Mouse (Mus musculus) bone marrow, adult 2 months (tissue): Measurements from ENCODE around the gene Sipa1l2. TPM values are rescaled to one million over a fixed set of nuclear protein-coding genes. Genes with fewer than 3 reads are reported as not detected.
"Not testable (repeated sequence)": the region's sequence is repeated elsewhere in the genome, so short reads cannot be mapped to it uniquely, and the experiment has no call there.

Experiments used
- H3K27ac ChIP-seq: fragments of 200-500 bp; 2 replicates; pipeline ENCODE4 v1.5.1; 2012; ENCODE audit warnings: low read depth, mild to moderate bottlenecking, control low read depth, inconsistent platforms, low read length; ENCODE audit not compliant: control insufficient read depth, poor library complexity, insufficient read depth
- H3K4me1 ChIP-seq: fragments of 200-500 bp; 2 replicates; pipeline ENCODE4 v1.6.1; 2011; ENCODE audit warnings: low read length; ENCODE audit not compliant: control insufficient read depth, insufficient read depth
- H3K4me3 ChIP-seq: fragments of 200-500 bp; replicated peaks from 2 replicates; pipeline ENCODE3; 2011; ENCODE audit warnings: mild to moderate bottlenecking, low read depth, low read length, control low read depth; ENCODE audit not compliant: control insufficient read depth
- CTCF ChIP-seq: fragments of 200-500 bp; IDR thresholded peaks from 2 replicates; pipeline ENCODE4 v1.5.1; 2011; ENCODE audit warnings: low read length, control low read depth; ENCODE audit not compliant: control insufficient read depth, insufficient read depth
- POLR2A ChIP-seq: fragments of 200-500 bp; IDR thresholded peaks from 2 replicates; pipeline ENCODE4 v1.6.1; 2011; ENCODE audit warnings: low read depth, mild to moderate bottlenecking, control low read depth, low read length, borderline replicate concordance; ENCODE audit not compliant: control insufficient read depth
- WGBS: fragments of 180-500 bp; shearing (Covaris S2); methylation state at CpG from one replicate; pipeline ENCODE4 v1.1.7; 2018; 5-methylcytosine and 5-hydroxymethylcytosine counted together
- polyA plus RNA-seq: library from polyadenylated mRNA; stranded (reverse); fragments of >200 nt; gene quantifications from 2 replicates; pipeline ENCODE4 v1.2.4, GENCODE M21; 2011; ENCODE audit warnings: low replicate concordance; ENCODE audit not compliant: missing spikeins, insufficient read depth, insufficient read length

Gene Sipa1l2
- polyA plus RNA-seq, 1 experiment, result 6.7 TPM

DNA sequence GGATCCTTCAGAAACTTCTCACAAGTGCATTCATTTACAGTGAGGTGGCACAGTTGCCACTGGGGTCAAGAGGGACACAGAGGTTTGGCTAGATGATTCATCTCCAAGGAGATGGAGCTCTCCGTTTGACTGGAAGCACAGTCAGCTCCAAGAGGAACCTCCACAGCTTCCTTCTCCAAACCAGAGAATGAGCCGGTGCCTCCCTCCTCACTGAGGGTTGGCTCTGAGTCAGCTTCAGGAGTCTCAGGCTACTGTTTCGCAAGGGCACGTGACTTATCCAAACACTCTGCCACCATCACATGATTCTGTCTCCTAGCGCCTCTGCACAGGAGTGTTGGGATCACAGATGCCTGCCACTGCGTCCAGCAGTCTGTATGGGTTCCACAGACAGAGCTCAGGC lies 153.5 kb downstream of the Sipa1l2 start:
- no peak for TF ChIP-seq CTCF
- no peak for TF ChIP-seq POLR2A
- no peaks in the 10 kb centered on the region for H3K4me1 ChIP-seq
- no peak overlapping the region for H3K4me3 ChIP-seq
- H3K27ac ChIP-seq, result no peak overlapping the region
- 51% methylated on average over 6 of the region's 6 CpGs for WGBS

DNA sequence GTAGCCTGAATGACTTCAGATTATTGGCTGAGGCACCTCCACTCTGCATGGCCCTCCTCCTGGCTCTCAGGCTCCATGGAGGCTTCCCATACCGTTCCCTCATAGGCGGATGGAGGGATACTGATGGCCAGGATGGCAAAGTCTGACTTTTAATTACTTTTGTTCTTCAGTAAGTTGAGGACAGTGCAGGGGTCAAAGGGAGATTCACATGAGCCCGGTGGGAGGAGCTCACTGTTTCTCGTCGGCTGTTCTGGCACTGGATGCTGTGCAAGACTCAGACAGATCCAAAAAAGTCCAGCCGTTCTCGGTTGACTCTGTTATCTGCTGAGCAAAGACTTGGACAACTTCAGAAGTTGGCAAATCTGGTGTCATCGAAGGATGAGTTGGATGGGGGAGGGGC lies 155.0 kb downstream of the Sipa1l2 start:
- Histone ChIP-seq H3K27ac (no peak overlapping the region), H3K4me3 (no peak overlapping the region), H3K4me1 (no peaks in the 10 kb centered on the region)
- WGBS, result 89% methylated on average over 8 of the region's 8 CpGs
- TF ChIP-seq POLR2A (no peak), CTCF (no peak)

DNA sequence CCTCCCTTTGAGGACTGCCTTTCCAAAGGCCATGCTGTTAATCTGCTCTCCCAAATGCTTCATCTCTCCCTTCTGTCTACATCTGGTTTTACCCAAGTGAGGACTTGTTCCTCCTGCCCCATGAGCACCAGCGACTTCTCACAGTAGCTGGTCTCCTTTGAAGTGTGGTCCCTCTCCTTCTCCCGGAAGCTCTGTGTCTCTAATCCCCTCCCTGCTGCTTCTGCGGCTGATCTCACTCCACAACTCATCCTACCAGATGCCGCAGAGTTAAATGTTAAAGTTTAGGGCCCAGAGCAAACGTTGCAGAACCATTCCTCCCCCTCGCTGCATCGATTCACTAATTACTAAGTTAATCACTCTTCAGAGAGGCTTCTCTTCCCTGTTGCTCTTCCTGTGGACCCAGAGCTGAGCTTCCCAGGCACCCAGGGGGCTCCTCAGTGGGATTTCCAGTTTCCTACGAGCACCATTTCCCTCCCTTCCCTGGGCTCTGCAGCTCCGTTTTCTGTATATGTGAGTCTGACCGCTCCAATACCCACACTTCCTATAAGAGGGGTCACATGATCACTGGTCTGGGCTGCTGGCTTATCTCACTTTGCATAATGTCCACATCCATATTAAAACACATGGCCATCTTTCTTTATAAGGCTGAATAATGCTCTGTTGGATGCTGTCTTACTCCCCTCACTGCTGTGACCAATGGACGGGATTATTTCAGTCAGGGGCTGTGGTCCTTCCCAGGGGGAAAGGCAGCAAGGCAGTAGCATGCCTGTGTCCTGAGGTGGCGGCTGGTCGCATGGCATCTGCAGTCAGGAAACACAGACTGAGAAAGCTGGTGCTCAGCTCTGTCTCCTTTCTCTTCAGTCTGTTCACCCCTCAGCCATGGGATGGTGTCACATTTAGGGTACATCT lies 156.4 kb downstream of the Sipa1l2 start:
- Histone ChIP-seq H3K4me1 (no peaks in the 10 kb centered on the region), H3K4me3 (no peak overlapping the region), H3K27ac (no peak overlapping the region)
- TF ChIP-seq CTCF, result no peak
- no peak for TF ChIP-seq POLR2A
- 50% methylated on average over 13 of the region's 13 CpGs for WGBS

DNA sequence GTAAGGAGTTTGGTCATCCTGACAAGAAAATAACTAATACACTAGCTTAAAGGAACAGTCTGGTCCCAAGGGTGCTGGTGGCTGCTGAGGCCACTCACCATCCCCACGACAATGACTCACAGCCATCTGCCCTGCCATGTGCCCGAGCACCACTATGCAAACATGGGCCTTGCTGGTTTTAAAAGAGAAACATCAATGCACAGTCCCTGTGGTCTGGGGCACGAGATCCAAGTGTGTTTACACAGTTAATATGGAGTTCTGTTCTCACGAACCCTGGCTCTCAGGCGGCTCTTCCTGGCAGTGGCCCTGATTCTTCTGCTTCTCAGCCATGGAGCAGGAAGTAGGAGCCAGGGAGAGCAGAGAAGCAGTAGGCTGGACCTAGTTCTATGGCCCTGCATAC lies 159.0 kb downstream of the Sipa1l2 start:
- 67% methylated on average over 5 of the region's 5 CpGs for WGBS
- Histone ChIP-seq H3K27ac (no peak overlapping the region), H3K4me1 (no peaks in the 10 kb centered on the region), H3K4me3 (no peak overlapping the region)
- TF ChIP-seq POLR2A (no peak), CTCF (no peak)

DNA sequence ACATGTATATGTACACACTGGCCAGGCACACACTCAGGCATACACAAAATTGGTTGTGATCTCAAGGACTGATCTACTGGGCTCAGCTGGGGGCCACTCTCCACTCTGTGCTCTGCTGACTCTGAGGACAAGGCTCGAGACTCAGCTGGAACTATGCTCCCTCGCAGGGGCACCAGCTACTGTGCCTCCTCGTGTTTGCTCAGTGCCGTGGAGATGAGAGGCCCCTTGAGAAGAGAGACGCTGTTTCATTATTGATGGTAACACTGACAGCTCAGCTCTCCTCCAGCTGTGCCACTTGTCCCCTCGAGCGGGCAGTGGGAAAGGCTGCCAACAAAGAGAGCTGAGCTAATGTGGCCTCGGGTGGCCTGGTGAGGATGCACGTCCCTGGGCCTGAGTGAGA lies 161.9 kb downstream of the Sipa1l2 start:
- TF ChIP-seq CTCF (no peak), POLR2A (no peak)
- WGBS, result 74% methylated on average over 9 of the region's 9 CpGs
- no peaks in the 10 kb centered on the region for H3K4me1 ChIP-seq
- H3K27ac ChIP-seq, result no peak overlapping the region
- no peak overlapping the region for H3K4me3 ChIP-seq

DNA sequence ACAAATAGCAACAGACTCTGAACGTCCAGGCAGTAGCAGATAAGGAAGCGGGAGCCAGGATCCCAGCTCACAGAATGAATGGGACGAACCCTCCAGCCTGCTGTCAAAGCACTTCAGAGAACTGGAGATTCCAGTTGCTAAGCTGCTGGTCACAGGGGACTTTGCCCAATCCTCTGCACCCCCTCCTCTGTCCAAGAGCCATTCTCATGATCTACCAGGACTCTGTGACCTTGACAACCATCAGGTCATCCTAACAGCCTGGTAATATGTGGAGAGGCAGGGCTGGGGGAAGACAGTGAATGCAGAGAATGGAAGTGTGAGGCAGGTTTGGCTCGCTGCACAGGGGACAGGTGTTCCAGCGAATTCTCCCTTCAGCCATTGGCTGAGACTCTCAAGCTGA lies 163.2 kb downstream of the Sipa1l2 start:
- 74% methylated on average over 5 of the region's 5 CpGs for WGBS
- Histone ChIP-seq H3K27ac (no peak overlapping the region), H3K4me1 (no peaks in the 10 kb centered on the region), H3K4me3 (no peak overlapping the region)
- no peak for TF ChIP-seq POLR2A
- TF ChIP-seq CTCF, result no peak

DNA sequence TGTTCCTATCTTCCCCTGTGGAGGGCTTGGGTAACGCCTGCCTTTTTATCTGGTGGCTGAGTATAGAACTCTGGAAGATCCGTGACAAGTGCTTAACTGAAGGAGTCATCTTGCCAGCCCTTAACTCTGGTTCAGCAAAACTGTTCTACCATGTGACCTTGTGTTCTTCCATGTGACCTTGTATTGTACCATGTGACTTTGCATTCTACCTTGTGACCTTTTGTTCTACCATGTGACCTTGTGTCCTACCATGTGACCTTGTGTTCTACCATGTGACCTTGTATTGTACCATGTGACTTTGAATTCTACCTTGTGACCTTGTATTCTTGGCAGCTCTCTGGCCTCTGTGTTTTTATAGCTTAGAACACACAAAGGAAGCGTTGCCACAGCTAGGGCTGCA lies 168.3 kb downstream of the Sipa1l2 start:
- no peak for TF ChIP-seq POLR2A
- no peak for TF ChIP-seq CTCF
- no peak overlapping the region for H3K27ac ChIP-seq
- 76% methylated on average over 3 of the region's 3 CpGs for WGBS
- no peaks in the 10 kb centered on the region for H3K4me1 ChIP-seq
- H3K4me3 ChIP-seq, result no peak overlapping the region

DNA sequence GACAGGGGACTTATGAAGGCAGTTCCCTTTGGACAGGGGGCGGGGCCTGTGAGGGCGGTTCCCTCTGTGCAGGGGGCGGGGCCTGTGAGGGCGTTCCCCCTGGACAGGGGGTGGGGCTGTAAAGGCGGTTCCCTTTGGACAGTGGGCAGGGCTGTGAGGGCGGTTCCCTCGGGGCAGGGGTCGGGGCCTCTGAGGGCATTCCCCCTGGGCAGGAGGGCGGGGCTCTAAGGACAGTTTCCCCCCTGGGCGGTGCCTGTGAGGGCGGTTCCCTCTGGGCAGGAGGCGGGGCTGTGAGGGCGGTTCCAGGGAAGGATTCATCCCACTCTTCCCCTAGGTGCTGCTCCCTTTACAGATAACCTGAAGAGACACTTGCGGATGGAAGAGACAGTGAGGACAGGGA lies 171.6 kb downstream of the Sipa1l2 start:
- Histone ChIP-seq H3K4me1 (no peaks in the 10 kb centered on the region), H3K27ac (no peak overlapping the region), H3K4me3 (no peak overlapping the region)
- TF ChIP-seq CTCF (no peak), POLR2A (no peak)
- 71% methylated on average over 14 of the region's 14 CpGs for WGBS

DNA sequence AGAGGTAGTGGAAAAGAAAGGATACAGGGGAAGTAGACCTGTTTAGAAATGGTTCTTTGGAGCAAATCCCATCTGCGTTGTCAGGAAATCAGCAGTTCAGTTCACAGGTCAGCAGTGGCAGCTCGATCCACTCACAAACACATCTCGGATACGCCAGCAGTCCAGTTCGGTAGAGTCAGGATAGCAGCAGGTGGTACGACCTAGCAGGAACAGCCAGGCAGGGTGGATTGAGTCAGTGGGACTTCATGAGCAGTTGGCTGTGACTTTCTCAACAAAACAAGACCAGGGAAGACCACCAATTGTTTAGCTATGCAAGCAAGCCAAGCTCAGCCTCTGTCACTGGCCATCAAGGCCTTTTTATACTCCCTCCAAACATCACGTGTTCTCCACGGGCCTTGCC lies 173.9 kb downstream of the Sipa1l2 start:
- H3K4me1 ChIP-seq, result not testable (repeated sequence)
- 84% methylated on average over 8 of the region's 8 CpGs for WGBS

More for the DNA sequence above, 173.9 kb downstream of the Sipa1l2 start:
- not testable (repeated sequence) for H3K4me3 ChIP-seq, H3K27ac ChIP-seq
